Mouse (Mus musculus): ENCODE data around the gene Crtac1.

DNA sequence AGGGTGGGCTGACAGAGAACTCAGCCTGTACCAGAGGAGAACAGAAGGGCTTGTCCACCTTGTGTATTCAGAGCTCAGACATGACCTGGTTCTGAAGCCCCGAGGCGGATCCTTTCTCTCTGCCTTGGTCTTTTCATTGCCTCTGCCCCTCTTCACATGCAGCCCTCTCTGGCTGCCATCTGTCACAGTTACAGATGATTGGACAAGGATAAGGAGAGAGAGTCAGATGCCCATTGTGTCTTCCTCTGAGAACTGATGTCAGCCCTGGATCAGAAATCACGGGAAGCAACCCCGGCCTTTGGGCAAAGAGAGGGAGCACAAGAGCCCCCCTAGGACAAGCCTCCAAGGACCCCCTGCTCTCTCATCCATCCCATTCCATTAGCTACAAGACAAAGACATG is 40.0 kb upstream of the Crtac1 start:
- TF ChIP-seq POLR2A (IDR thresholded peaks at IDR 0.05; ENCODE audit: low read depth, low read length) (no peak), CTCF (IDR thresholded peaks at IDR 0.05; ENCODE audit: extremely low read depth, insufficient read length, insufficient replicate concordance, low read depth, low read length) (no peak)
